Mouse (Mus musculus) thymus, adult 2 months (tissue): ENCODE data around the gene Ankrd31. TPM values are rescaled to one million over a fixed set of nuclear protein-coding genes. Genes with fewer than 3 reads are reported as not detected.
"Not testable (repeated sequence)": the region's sequence is repeated elsewhere in the genome, so short reads cannot be mapped to it uniquely, and the experiment has no call there.

Source experiments
- DNase-seq: peaks from one replicate; pipeline ENCODE4 v3.0.0; 2021
- H3K27ac ChIP-seq: fragments of 200-500 bp; 2 replicates; pipeline ENCODE4 v1.5.1; 2012; ENCODE audit warnings: low read length, control low read depth; ENCODE audit not compliant: control insufficient read depth, insufficient read depth
- H3K27me3 ChIP-seq: fragments of 200-500 bp; 2 replicates; pipeline ENCODE4 v1.6.1; 2012; ENCODE audit warnings: mild to moderate bottlenecking, low read length, moderate library complexity, mixed read lengths; ENCODE audit not compliant: control insufficient read depth, insufficient read depth
- H3K36me3 ChIP-seq: fragments of 200-500 bp; 2 replicates; pipeline ENCODE4 v1.6.1; 2012; ENCODE audit warnings: mild to moderate bottlenecking, low read length, moderate library complexity; ENCODE audit not compliant: control insufficient read depth, insufficient read depth
- H3K4me1 ChIP-seq: fragments of 200-500 bp; replicated peaks from 2 replicates; pipeline ENCODE4 v1.6.1; 2012; ENCODE audit warnings: low read length; ENCODE audit not compliant: control insufficient read depth, insufficient read depth
- H3K4me3 ChIP-seq: fragments of 200-500 bp; 2 replicates; pipeline ENCODE4 v1.5.1; 2012; ENCODE audit warnings: mild to moderate bottlenecking, low read length, control low read depth, moderate library complexity; ENCODE audit not compliant: control insufficient read depth, insufficient read depth
- CTCF ChIP-seq: fragments of 200-500 bp; IDR thresholded peaks from 2 replicates; pipeline ENCODE4 v1.5.1; 2012; ENCODE audit warnings: mild to moderate bottlenecking, control low read depth, low read length, moderate library complexity, borderline replicate concordance; ENCODE audit not compliant: control insufficient read depth, poor library complexity, insufficient read depth; ENCODE audit errors: extremely low read depth
- POLR2A ChIP-seq: fragments of 200-500 bp; IDR thresholded peaks from 2 replicates; pipeline ENCODE4 v1.6.1; 2012; ENCODE audit warnings: mild to moderate bottlenecking, low read length, control low read depth, moderate library complexity; ENCODE audit not compliant: control insufficient read depth, poor library complexity, insufficient read depth; ENCODE audit errors: extremely low read depth
- WGBS: fragments of 180-500 bp; shearing (Covaris S2); methylation state at CpG from one replicate; pipeline ENCODE4 v1.1.7; 2018; 5-methylcytosine and 5-hydroxymethylcytosine counted together
- polyA plus RNA-seq: library from polyadenylated mRNA; depleted of rRNA; stranded (reverse); fragments of >200 nt; gene quantifications from 2 replicates; pipeline ENCODE4 v1.2.3, GENCODE M21; 2012

Ankrd31 gene
- polyA plus RNA-seq, 1 experiment: not detected

DNA sequence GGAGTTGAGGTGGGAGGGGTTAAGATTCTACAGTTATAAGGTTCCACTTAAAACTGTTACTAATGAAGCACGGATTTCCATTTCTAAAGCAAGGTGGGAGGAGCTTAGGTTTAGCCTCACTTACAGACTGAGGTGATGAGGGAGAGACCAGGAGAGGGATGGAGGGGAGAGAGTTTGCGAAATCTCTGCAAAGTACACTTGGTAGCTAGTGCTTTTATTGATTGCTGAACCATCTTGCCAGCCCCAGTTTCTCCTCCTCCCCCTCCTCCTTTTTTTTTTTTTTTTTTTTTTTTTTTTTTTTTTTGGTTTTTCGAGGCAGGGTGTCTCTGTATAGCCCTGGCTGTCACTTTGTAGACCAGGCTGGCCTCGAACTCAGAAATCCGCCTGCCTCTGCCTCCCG, 1.8 kb downstream of the Ankrd31 start:
- no peaks in the 10 kb centered on the region for H3K4me1 ChIP-seq
- DNase-seq: no peak
- 93% methylated on average over 6 of the region's 6 CpGs for WGBS
- H3K27ac ChIP-seq: no peak overlapping the region
- H3K27me3 ChIP-seq: no peaks in the 10 kb centered on the region
- TF ChIP-seq POLR2A (no peak), CTCF (no peak)
- H3K4me3 ChIP-seq: no peak overlapping the region
- no peaks in the 10 kb centered on the region for H3K36me3 ChIP-seq

DNA sequence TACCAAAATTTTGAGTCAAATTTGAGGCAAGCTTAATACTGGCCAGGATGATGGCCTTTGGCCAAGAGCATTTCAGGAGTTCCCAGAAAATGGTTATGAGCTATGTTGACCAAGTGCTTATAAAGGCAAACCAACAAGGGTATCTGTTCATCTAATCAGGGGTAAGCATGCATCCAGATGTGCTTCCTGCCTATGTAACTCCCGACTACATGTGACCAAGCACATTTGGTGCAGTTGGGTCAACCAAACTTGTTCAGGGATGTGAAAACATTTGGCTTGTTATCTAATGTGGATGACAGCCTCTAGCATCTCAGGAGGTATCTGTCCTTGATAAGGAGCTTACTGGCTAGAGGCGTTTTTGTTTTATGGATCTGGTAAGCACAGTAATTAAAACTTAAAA, 12.8 kb downstream of the Ankrd31 start:
- H3K36me3 ChIP-seq: no peaks in the 10 kb centered on the region
- 67% methylated on average over 2 of the region's 2 CpGs for WGBS
- H3K27me3 ChIP-seq: no peaks in the 10 kb centered on the region
- no peaks in the 10 kb centered on the region for H3K4me1 ChIP-seq
- no peak overlapping the region for H3K27ac ChIP-seq
- DNase-seq: no peak
- no peak overlapping the region for H3K4me3 ChIP-seq
- no peak for TF ChIP-seq CTCF
- TF ChIP-seq POLR2A: no peak

DNA sequence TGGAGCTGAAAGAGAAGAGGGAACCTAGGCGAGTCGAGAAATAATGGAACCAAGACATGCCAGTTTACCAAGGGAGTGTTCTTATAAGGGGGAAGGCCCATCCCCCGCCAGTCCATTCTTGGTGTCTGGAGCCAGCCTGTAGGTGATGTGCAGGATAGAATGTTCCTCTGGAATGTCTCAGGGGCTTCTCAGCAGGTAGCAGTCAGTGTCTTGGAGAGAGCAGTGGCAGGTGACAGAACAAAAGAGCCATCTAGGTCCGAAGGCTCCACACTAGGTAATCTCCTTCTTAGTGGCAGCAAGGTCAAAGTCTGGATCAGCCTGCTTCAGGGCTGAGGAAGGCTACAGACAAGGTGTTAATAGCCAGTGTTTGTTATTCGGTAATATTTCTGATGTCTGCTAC, 38.0 kb downstream of the Ankrd31 start:
- not testable (repeated sequence) for H3K36me3 ChIP-seq, H3K4me1 ChIP-seq, H3K27me3 ChIP-seq, H3K27ac ChIP-seq, H3K4me3 ChIP-seq, DNase-seq
- WGBS: 95% methylated on average over 5 of the region's 5 CpGs

DNA sequence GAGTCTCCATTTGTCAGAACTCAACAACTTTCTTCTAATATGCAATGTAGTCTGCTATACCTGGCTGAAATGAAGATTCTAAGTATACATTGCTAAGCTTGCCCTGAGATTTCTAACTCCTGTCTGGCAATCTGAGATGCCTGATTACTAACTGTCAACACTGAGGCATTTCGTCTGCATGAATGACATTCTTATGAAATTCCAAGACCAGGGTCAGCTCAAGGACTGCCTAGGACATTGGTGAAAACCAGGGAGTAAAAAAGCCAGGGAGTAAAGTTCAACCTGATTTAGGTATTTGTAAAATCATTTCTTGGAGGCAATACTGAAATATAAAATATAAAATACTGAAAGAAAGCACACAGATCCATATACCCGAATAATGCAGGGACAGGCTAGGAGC, 45.4 kb downstream of the Ankrd31 start:
- Histone ChIP-seq H3K36me3 (no peaks in the 10 kb centered on the region), H3K27ac (no peak overlapping the region), H3K4me3 (no peak overlapping the region), H3K27me3 (no peaks in the 10 kb centered on the region), H3K4me1 (no peaks in the 10 kb centered on the region)
- WGBS: 91% methylated on average over 2 of the region's 2 CpGs
- DNase-seq: no peak
- TF ChIP-seq POLR2A (no peak), CTCF (no peak)

DNA sequence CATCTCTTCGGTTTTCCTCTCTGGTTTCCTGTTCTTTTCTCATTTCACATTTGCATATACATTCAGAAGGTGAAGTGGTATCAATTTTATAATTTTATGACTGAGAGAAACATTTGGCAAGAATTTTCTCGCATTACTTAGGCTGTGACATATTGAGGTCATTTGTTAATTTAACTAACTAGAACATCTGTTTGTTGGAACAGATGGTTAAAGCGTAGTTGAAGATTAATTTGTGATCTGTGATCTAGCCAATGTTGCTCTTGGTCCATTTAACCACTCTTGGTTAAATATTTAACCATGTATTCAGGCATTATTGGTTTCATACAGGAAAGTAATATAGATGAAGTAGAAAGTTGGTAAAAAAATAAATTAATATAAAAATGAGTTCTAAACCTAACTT, 47.2 kb downstream of the Ankrd31 start:
- H3K36me3 ChIP-seq: no peaks in the 10 kb centered on the region
- no peaks in the 10 kb centered on the region for H3K4me1 ChIP-seq
- no peak overlapping the region for H3K4me3 ChIP-seq
- DNase-seq: no peak
- no peak overlapping the region for H3K27ac ChIP-seq
- 89% methylated on average over 3 of the region's 3 CpGs for WGBS
- no peaks in the 10 kb centered on the region for H3K27me3 ChIP-seq
- no peak for TF ChIP-seq CTCF
- TF ChIP-seq POLR2A: no peak

DNA sequence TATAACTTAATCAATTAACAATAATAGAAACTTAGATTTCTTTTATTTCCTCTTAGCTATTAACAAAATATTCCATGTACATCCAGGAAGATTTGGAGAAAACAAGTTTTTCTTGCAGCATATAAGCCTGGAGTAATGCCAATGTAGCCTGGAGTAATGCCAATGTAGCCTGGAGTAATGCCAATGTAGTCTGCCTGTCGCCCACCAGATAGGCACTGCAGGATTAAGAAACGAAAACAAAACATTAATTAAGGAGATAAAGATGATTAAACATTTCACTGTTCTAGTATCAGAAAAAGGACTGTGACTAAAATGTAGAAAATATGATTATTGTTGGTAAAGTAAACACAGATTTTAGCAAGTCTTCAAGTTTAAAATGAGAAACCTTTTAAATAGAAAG, 49.4 kb downstream of the Ankrd31 start:
- TF ChIP-seq CTCF: no peak
- TF ChIP-seq POLR2A: no peak
- DNase-seq: no peak
- 67% methylated on average over 2 of the region's 2 CpGs for WGBS
- no peak overlapping the region for H3K27ac ChIP-seq
- H3K36me3 ChIP-seq: no peaks in the 10 kb centered on the region
- H3K4me1 ChIP-seq: no peaks in the 10 kb centered on the region
- no peak overlapping the region for H3K4me3 ChIP-seq
- no peaks in the 10 kb centered on the region for H3K27me3 ChIP-seq

DNA sequence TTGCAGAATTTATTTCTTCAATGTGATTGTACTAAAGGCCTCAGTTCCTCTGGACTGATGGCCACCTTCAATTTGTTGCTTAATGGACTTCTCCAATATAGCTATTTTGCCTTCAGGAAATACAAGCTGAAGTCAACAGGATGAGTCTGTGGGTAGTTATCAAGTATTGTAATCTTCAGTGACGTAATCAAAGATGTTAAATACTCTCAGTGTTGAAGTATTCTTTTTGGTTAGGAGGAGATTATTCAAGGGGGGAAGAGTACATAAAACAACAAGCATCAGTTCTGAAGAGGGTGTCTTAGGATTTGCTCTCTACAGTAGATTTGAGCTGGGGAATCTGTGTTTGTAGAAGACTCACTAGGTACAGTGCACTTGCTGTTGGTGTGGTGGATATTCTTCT, 101.7 kb downstream of the Ankrd31 start:
- TF ChIP-seq POLR2A: no peak
- no peak for TF ChIP-seq CTCF
- Histone ChIP-seq H3K4me3 (no peak overlapping the region), H3K4me1 (no peaks in the 10 kb centered on the region), H3K27ac (no peak overlapping the region), H3K36me3 (no peaks in the 10 kb centered on the region), H3K27me3 (no peaks in the 10 kb centered on the region)
- 58% methylated on average over 1 of the region's 1 CpGs for WGBS
- DNase-seq: no peak
